Mouse (Mus musculus) C2C12 (cell line): ENCODE results near the gene Cox7b2. TPM values are rescaled to one million over a fixed set of nuclear protein-coding genes. Genes with fewer than 3 reads are reported as not detected.
"Not testable (repeated sequence)": the region's sequence is repeated elsewhere in the genome, so short reads cannot be mapped to it uniquely, and the experiment has no call there.

Experiments
- H3K27me3 ChIP-seq: one replicate; pipeline ENCODE4 v1.6.1; 2011; ENCODE audit not compliant: control insufficient read depth, insufficient read depth, insufficient read length
- H3K36me3 ChIP-seq: one replicate; pipeline ENCODE4 v1.6.1; 2011; ENCODE audit not compliant: control insufficient read depth, insufficient read depth
- H3K4me3 ChIP-seq: one replicate; pipeline ENCODE4 v1.5.1; 2011; ENCODE audit warnings: mild to moderate bottlenecking, control low read depth; ENCODE audit not compliant: poor library complexity, insufficient read depth, severe bottlenecking
- H3K79me2 ChIP-seq: one replicate; pipeline ENCODE4 v1.6.1; 2011; ENCODE audit not compliant: control insufficient read depth, insufficient read depth
- H3K79me3 ChIP-seq: one replicate; pipeline ENCODE4 v1.6.1; 2011; ENCODE audit warnings: low read depth, control low read depth
- H3ac ChIP-seq: one replicate; pipeline ENCODE3; 2011; ENCODE audit warnings: low read depth; ENCODE audit not compliant: control insufficient read depth, insufficient read length
- CEBPB ChIP-seq: IDR thresholded peaks from one replicate; pipeline ENCODE4 v1.6.1; 2011; ENCODE audit warnings: low read depth, mild to moderate bottlenecking, control low read depth, moderate library complexity
- CTCF ChIP-seq: IDR thresholded peaks from one replicate; pipeline ENCODE4 v1.5.1; 2011; ENCODE audit not compliant: control insufficient read depth, insufficient read depth, insufficient read length
- FOSL1 ChIP-seq: IDR thresholded peaks from one replicate; pipeline ENCODE4 v1.8.0; 2011; ENCODE audit warnings: mild to moderate bottlenecking, low read length; ENCODE audit not compliant: poor library complexity, insufficient read depth, severe bottlenecking
- MAX ChIP-seq: IDR thresholded peaks from one replicate; pipeline ENCODE4 v1.6.1; 2011; ENCODE audit warnings: mild to moderate bottlenecking, control low read depth
- MYOD1 ChIP-seq: IDR thresholded peaks from one replicate; pipeline ENCODE4 v1.6.1; 2011; ENCODE audit warnings: low read depth; ENCODE audit not compliant: control insufficient read depth, insufficient read length
- MYOG ChIP-seq: IDR thresholded peaks from one replicate; pipeline ENCODE4 v1.6.1; 2011; ENCODE audit not compliant: control insufficient read depth, insufficient read length; ENCODE audit errors: extremely low read depth
- USF1 ChIP-seq: IDR thresholded peaks from one replicate; pipeline ENCODE4 v1.6.1; 2011; ENCODE audit warnings: low read depth, mild to moderate bottlenecking, control low read depth, moderate library complexity
- long read RNA-seq, 2 experiments: library from polyadenylated mRNA; unstranded; transcript quantifications; one replicate each; pipeline ENCODE4 v2.0.0; 2019 to 2020
- polyA plus RNA-seq: library from polyadenylated mRNA; unstranded; fragments of >200 nt; fragmentation: generic; extraction: Trizol; gene quantifications from one replicate; pipeline ENCODE4 v1.2.1, GENCODE M21; 2012; ENCODE audit warnings: missing spikeins

Cox7b2 gene
- polyA plus RNA-seq, result 0.67 TPM
- long read RNA-seq, experiment 1, result 0 reads
- long read RNA-seq, experiment 2, result 0 reads

DNA sequence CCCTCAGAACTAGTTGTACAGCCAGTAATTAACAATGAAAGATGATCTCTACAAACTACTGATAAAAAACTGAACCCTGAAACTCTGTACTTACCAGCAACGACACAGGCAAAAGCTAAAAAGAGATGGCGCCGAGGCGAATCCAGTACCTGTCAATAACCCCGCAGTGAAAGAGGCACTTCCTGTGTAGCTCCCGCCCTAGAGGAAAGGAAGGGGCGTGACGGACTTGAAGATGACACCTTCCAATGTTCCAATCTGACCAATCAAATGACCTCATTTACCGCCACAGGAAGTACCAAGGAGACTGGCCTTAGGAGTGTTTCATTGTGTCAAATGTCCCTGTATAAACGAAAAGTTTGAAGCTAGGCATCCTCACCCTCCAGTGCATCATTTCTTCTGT, at the start of gene Cox7b2:
Gene Cox7b2 (minus strand): TSS at position 127 of the 400 bp plus-strand sequence.
- H3K27me3 ChIP-seq, result no peaks in the 10 kb centered on the region
- no peak within 1 kb of the TSS for H3K4me3 ChIP-seq
- H3ac ChIP-seq, result no peak within 1 kb of the TSS
- no peaks in the 10 kb centered on the region for H3K79me2 ChIP-seq
- H3K79me3 ChIP-seq, result no peaks in the 10 kb centered on the region
- no peaks in the 10 kb centered on the region for H3K36me3 ChIP-seq
- TF ChIP-seq FOSL1, result no peak
- no peak for TF ChIP-seq CEBPB
- no peak for TF ChIP-seq CTCF
- TF ChIP-seq MYOD1, result no peak
- TF ChIP-seq USF1, result no peak
- TF ChIP-seq MYOG, result no peak
- no peak for TF ChIP-seq MAX

DNA sequence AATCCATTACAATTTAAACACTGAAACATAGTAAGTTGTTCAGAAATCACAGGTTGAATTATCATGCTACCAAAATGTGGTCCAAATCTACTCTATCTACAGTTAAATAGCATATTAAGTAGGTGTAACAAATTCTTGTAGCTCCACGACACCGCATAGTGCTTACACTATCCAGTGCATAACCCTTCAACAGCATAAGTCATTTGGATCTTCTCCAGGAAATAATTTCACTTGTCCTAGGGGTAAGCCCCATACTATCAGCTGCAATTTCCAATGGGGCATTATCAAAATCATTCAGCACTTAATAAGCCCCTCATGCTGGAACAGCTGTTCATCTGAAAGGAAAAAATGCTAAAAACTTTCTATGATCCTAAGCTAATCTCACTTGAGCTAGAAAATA, 47.3 kb upstream of the Cox7b2 start:
- Histone ChIP-seq H3K79me2 (no peaks in the 10 kb centered on the region), H3K4me3 (no peak overlapping the region), H3ac (no peak overlapping the region), H3K79me3 (no peaks in the 10 kb centered on the region), H3K27me3 (no peaks in the 10 kb centered on the region), H3K36me3 (no peaks in the 10 kb centered on the region)
- TF ChIP-seq MYOD1 (no peak), MYOG (no peak), FOSL1 (no peak), CTCF (no peak), CEBPB (no peak), USF1 (no peak), MAX (no peak)

DNA sequence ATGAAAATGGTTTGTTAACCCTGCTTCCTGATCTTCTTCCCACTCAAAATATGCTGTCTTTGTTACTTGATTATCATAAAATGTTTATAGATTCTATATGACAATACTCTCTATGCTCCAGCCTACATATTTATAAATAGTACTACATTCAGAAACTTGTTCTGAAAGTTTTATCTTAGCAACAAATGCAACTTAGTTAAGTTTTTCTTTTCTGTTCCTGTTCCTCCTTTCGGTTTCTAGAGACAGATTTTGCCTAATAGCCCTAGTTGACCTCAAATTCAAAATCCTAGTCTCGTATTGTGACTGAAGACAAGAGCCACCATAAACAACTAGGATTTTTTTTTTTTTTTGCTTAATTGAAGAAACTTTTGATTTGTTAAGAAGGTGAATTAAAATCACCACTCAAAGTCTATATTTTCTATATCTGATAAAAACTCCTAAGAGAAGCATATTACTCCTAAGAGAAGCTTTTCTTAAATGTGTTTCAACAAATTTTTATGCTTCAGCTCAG, 45.8 kb upstream of the Cox7b2 start:
- H3K79me3 ChIP-seq, result no peaks in the 10 kb centered on the region
- no peak overlapping the region for H3ac ChIP-seq
- no peaks in the 10 kb centered on the region for H3K79me2 ChIP-seq
- TF ChIP-seq MYOG (no peak), CEBPB (no peak), MYOD1 (no peak)
- H3K27me3 ChIP-seq, result no peaks in the 10 kb centered on the region
- no peak overlapping the region for H3K4me3 ChIP-seq
- no peaks in the 10 kb centered on the region for H3K36me3 ChIP-seq

DNA sequence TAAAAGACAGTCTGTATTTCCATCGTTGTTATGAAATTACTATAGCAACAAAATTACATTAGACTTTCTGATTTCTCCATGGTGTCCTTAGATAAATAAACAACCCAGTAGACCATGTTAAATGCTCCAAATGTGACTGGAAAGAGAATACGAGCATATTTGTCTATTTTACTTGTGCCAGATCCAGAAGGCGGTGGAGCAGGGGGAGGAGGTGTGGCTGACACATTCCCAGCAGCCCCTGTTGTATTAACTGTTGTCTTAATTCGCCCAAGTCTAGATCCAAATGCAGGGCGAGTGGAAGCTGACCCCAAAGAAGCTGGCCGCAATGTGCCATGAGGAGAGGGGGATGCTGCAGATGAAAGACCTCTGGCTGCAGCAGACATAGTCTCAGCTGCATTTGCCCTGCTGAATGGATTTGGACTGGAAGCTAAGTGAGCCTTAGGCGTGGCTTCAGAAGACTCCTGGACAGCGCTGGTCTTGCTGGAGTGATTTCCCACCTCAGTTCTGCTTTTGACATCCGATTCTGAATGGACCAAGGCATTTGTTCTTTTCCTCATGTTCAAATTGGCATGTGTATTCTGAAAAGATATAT, 23.7 kb upstream of the Cox7b2 start:
- Histone ChIP-seq H3K36me3 (no peaks in the 10 kb centered on the region), H3K27me3 (no peaks in the 10 kb centered on the region), H3ac (no peak overlapping the region), H3K79me3 (no peaks in the 10 kb centered on the region), H3K4me3 (no peak overlapping the region), H3K79me2 (no peaks in the 10 kb centered on the region)
- TF ChIP-seq CTCF (no peak), USF1 (no peak), MYOD1 (no peak), MYOG (no peak), FOSL1 (no peak), CEBPB (no peak), MAX (no peak)

DNA sequence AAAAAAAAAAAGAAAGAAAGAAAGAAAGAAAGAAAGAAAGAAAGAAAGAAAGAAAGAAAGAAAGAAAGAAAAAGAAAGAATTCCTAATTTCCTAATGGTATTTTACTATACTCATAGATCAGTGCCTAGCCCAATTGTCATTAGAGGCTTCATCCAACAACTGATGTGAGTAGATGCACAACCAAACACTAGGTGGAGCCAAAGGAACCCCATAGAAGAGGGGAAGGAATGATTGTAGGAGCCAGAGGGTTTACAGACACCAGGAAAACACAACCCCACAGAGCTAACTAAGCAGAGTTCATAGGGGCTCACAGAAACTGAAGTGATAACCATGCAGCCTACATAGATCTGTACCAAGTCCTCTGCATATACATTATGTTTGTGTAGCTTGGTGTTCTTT, 2.5 kb downstream of the Cox7b2 start:
- H3K79me3 ChIP-seq, result no peaks in the 10 kb centered on the region
- H3ac ChIP-seq, result no peak overlapping the region
- no peak overlapping the region for H3K4me3 ChIP-seq
- no peaks in the 10 kb centered on the region for H3K27me3 ChIP-seq
- H3K79me2 ChIP-seq, result no peaks in the 10 kb centered on the region
- TF ChIP-seq MYOD1 (no peak), CTCF (no peak), MAX (no peak), MYOG (no peak), USF1 (no peak), FOSL1 (no peak)
- H3K36me3 ChIP-seq, result no peaks in the 10 kb centered on the region

DNA sequence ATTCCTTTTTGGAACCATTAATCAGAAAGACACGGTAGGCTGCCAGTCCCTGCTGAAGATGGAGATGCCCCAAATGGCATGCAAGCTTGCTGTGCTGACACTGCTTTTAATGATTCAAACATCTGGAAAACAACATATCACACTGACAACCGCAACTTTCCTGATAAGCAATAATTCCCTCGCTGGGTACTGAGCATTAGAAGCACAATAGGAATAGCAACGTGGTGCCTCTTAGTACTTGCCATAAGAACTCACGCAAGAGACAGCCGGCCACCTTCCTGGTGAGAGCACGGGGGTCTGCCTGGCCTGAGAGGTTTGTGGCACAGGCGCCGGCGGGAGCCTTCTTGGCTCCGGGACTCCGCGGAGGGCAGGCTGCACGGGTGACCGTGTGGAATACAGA, 22.5 kb downstream of the Cox7b2 start:
- H3K79me3 ChIP-seq, H3K36me3 ChIP-seq, H3ac ChIP-seq, H3K27me3 ChIP-seq, H3K4me3 ChIP-seq, H3K79me2 ChIP-seq: not testable (repeated sequence)
